Mouse (Mus musculus): ENCODE measurements at regions not wholly inside any gene's neighbourhood (a gene's known extent, or its start where the extent isn't known, plus 50 kb on each side); places are given as distances from the start of the nearest gene placed in this dataset.

GRCm38 (mm10) chr13:107531528-107531927 lies 509.6 kb upstream of the Kif2a start:
- no peak for ATAC-seq (replicated peaks in 1 of 2; ENCODE audit: insufficient read depth in 1 of 2, low FRiP score in 2 of 2, low TSS enrichment in 1 of 2, low read depth in 1 of 2, poor library complexity in 2 of 2, severe bottlenecking in 2 of 2)

- no peak for ATAC-seq (replicated peaks in 1 of 2; ENCODE audit: insufficient read depth in 1 of 2, low FRiP score in 2 of 2, low TSS enrichment in 1 of 2, low read depth in 1 of 2, poor library complexity in 2 of 2, severe bottlenecking in 2 of 2)
Observed at GRCm38 (mm10) chr13:107531026-107531425, 509.1 kb upstream of the Kif2a start.

- ATAC-seq (replicated peaks in 1 of 2; ENCODE audit: insufficient read depth in 1 of 2, low FRiP score in 2 of 2, low TSS enrichment in 1 of 2, low read depth in 1 of 2, poor library complexity in 2 of 2, severe bottlenecking in 2 of 2) = no peak
Observed at GRCm38 (mm10) chr13:107530392-107530791, 508.5 kb upstream of the Kif2a start.

GRCm38 (mm10) chr13:107528724-107529456 lies 507.0 kb upstream of the Kif2a start:
- no peak for ATAC-seq (replicated peaks in 1 of 2; ENCODE audit: insufficient read depth in 1 of 2, low FRiP score in 2 of 2, low TSS enrichment in 1 of 2, low read depth in 1 of 2, poor library complexity in 2 of 2, severe bottlenecking in 2 of 2)

- no peak for ATAC-seq (replicated peaks in 1 of 2; ENCODE audit: insufficient read depth in 1 of 2, low FRiP score in 2 of 2, low TSS enrichment in 1 of 2, low read depth in 1 of 2, poor library complexity in 2 of 2, severe bottlenecking in 2 of 2)
Observed at GRCm38 (mm10) chr13:107522942-107523341, 501.0 kb upstream of the Kif2a start.

GRCm38 (mm10) chr13:107514236-107514635 lies 492.3 kb upstream of the Kif2a start:
- no peak for ATAC-seq (replicated peaks in 1 of 2; ENCODE audit: insufficient read depth in 1 of 2, low FRiP score in 2 of 2, low TSS enrichment in 1 of 2, low read depth in 1 of 2, poor library complexity in 2 of 2, severe bottlenecking in 2 of 2)

- no peak for ATAC-seq (replicated peaks in 1 of 2; ENCODE audit: insufficient read depth in 1 of 2, low FRiP score in 2 of 2, low TSS enrichment in 1 of 2, low read depth in 1 of 2, poor library complexity in 2 of 2, severe bottlenecking in 2 of 2)
Observed at GRCm38 (mm10) chr13:107513274-107514146, 491.6 kb upstream of the Kif2a start.

GRCm38 (mm10) chr13:107507336-107507735 lies 485.4 kb upstream of the Kif2a start:
- ATAC-seq (replicated peaks in 1 of 2; ENCODE audit: insufficient read depth in 1 of 2, low FRiP score in 2 of 2, low TSS enrichment in 1 of 2, low read depth in 1 of 2, poor library complexity in 2 of 2, severe bottlenecking in 2 of 2) = no peak

- ATAC-seq (replicated peaks in 1 of 2; ENCODE audit: insufficient read depth in 1 of 2, low FRiP score in 2 of 2, low TSS enrichment in 1 of 2, low read depth in 1 of 2, poor library complexity in 2 of 2, severe bottlenecking in 2 of 2) = no peak
Observed at GRCm38 (mm10) chr13:107506832-107507231, 484.9 kb upstream of the Kif2a start.

GRCm38 (mm10) chr13:107505318-107505717 lies 483.4 kb upstream of the Kif2a start:
- no peak for ATAC-seq (replicated peaks in 1 of 2; ENCODE audit: insufficient read depth in 1 of 2, low FRiP score in 2 of 2, low TSS enrichment in 1 of 2, low read depth in 1 of 2, poor library complexity in 2 of 2, severe bottlenecking in 2 of 2)

- no peak for ATAC-seq (replicated peaks in 1 of 2; ENCODE audit: insufficient read depth in 1 of 2, low FRiP score in 2 of 2, low TSS enrichment in 1 of 2, low read depth in 1 of 2, poor library complexity in 2 of 2, severe bottlenecking in 2 of 2)
Observed at GRCm38 (mm10) chr13:107502261-107502660, 480.3 kb upstream of the Kif2a start.

- no peak for ATAC-seq (replicated peaks in 1 of 2; ENCODE audit: insufficient read depth in 1 of 2, low FRiP score in 2 of 2, low TSS enrichment in 1 of 2, low read depth in 1 of 2, poor library complexity in 2 of 2, severe bottlenecking in 2 of 2)
Observed at GRCm38 (mm10) chr13:107500776-107501489, 479.0 kb upstream of the Kif2a start.

GRCm38 (mm10) chr13:107499296-107499695 lies 477.4 kb upstream of the Kif2a start:
- ATAC-seq (replicated peaks in 1 of 2; ENCODE audit: insufficient read depth in 1 of 2, low FRiP score in 2 of 2, low TSS enrichment in 1 of 2, low read depth in 1 of 2, poor library complexity in 2 of 2, severe bottlenecking in 2 of 2) = no peak

- no peak for ATAC-seq (replicated peaks in 1 of 2; ENCODE audit: insufficient read depth in 1 of 2, low FRiP score in 2 of 2, low TSS enrichment in 1 of 2, low read depth in 1 of 2, poor library complexity in 2 of 2, severe bottlenecking in 2 of 2)
Observed at GRCm38 (mm10) chr13:107495161-107495732, 473.3 kb upstream of the Kif2a start.

GRCm38 (mm10) chr13:107493765-107494164 lies 471.8 kb upstream of the Kif2a start:
- no peak for ATAC-seq (replicated peaks in 1 of 2; ENCODE audit: insufficient read depth in 1 of 2, low FRiP score in 2 of 2, low TSS enrichment in 1 of 2, low read depth in 1 of 2, poor library complexity in 2 of 2, severe bottlenecking in 2 of 2)

- ATAC-seq (replicated peaks in 1 of 2; ENCODE audit: insufficient read depth in 1 of 2, low FRiP score in 2 of 2, low TSS enrichment in 1 of 2, low read depth in 1 of 2, poor library complexity in 2 of 2, severe bottlenecking in 2 of 2) = no peak
Observed at GRCm38 (mm10) chr13:107492448-107492847, 470.5 kb upstream of the Kif2a start.

GRCm38 (mm10) chr13:107491423-107491822 lies 469.5 kb upstream of the Kif2a start:
- no peak for ATAC-seq (replicated peaks in 1 of 2; ENCODE audit: insufficient read depth in 1 of 2, low FRiP score in 2 of 2, low TSS enrichment in 1 of 2, low read depth in 1 of 2, poor library complexity in 2 of 2, severe bottlenecking in 2 of 2)
